8 mouse cellular contexts compared by ENCODE assay signal in the genomic region with DNA sequence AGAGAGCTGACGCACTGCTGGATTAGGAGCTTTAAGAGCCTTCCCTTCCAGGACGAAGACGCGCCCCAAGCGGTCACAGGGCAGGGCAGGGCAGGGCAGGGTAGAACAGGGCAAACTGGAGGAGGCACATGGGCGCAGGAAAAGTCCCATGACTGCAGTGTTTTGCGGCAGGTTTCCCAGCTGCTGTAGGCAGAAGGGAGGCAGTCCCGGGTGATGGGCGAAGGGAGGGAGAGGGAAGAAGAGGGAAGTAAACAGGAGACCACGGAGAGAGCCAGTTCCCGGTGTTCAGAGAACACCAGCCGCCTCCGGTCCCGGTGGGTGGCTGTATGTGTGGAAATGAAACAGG. TPM values are rescaled to one million over a fixed set of nuclear protein-coding genes. Genes with fewer than 3 reads are reported as not detected.
A peak's percentile ranks its signal among the peaks of the same experiment; 100 is the strongest.
DNase-seq lines count a peak whose midpoint lies in the region; ATAC-seq and TF ChIP-seq lines count a peak whose summit lies in the region.

No protein-coding gene starts in this region.

- H3K4me1 ChIP-seq in hindbrain, postnatal 0 days (ENCODE audit: insufficient read depth, low read length), result peaks cover 31% of the 10 kb centered on the region

- DNase-seq in adrenal gland, postnatal 10 days, result peak; percentile 85
- peak; percentile 52 for DNase-seq in embryo, embryonic 10.5 days (ENCODE audit: low spot score)
- DNase-seq in gastrocnemius, postnatal 25 days, result peak; percentile 94
- DNase-seq in hindbrain, postnatal 0 days (ENCODE audit: low spot score), result peak; percentile 40
- DNase-seq in left cerebral cortex, adult 9 months (ENCODE audit: low spot score in 2 of 2), result peak; percentile 84 to 89
- DNase-seq in right cerebral cortex, postnatal 25 days, result peak; percentile 85

- peak; percentile 45 for ATAC-seq in hindbrain, postnatal 0 days
- ATAC-seq in megakaryocyte, adult 5-6 weeks (ENCODE audit: poor library complexity, severe bottlenecking), result peak; percentile 29
- no peak for ATAC-seq in inflammation-experienced regulatory T-cells, adult 6 months

- H3K36me3 ChIP-seq in hindbrain, postnatal 0 days (ENCODE audit: insufficient read depth, low read length), result no peaks in the 10 kb centered on the region

- H3K27me3 ChIP-seq in hindbrain, postnatal 0 days (ENCODE audit: insufficient read depth, low read length), result peaks cover 7% of the 10 kb centered on the region; the same call in 1 of the 2 replicates

- no peaks in the 10 kb centered on the region for H3K9me3 ChIP-seq in hindbrain, postnatal 0 days (ENCODE audit: low read length)

- peak; percentile 53 for TF ChIP-seq CTCF in hindbrain, postnatal 0 days (IDR thresholded peaks at IDR 0.05; ENCODE audit: low read depth)

- H3K9ac ChIP-seq in hindbrain, postnatal 0 days (replicated peaks; ENCODE audit: low read length), result peak overlapping the region; percentile 43; the same call in 1 of the 2 replicates

- peak overlapping the region; percentile 39 for H3K4me3 ChIP-seq in hindbrain, postnatal 0 days (ENCODE audit: low read length)

- H3K27ac ChIP-seq in hindbrain, postnatal 0 days, result peak overlapping the region; percentile 48

- H3K4me2 ChIP-seq in hindbrain, postnatal 0 days (ENCODE audit: low read depth, low read length), result peak overlapping the region; percentile 68

- WGBS in hindbrain, postnatal 0 days, result 3% methylated on average over 14 of the region's 14 CpGs

RNA-seq across cellular contexts. Expression of gene Klf9, which starts 7.0 kb away (rescaled TPM):
- 100 to 1,000 TPM in 1 of 2 experiments, 10 to 100 TPM in 1; 61.3 to 109 TPM for total RNA-seq in adrenal gland, postnatal 10 days (2021)
- total RNA-seq in gastrocnemius, postnatal 25 days (2021), result 100 to 1,000 TPM in 1 of 2 experiments, 10 to 100 TPM in 1; 98.1 to 101 TPM
- 19.1 and 20.1 TPM in 2 replicates for total RNA-seq in hindbrain, postnatal 0 days (2014; rRNA removed)
- 9.5 and 10.5 TPM in 2 replicates for polyA plus RNA-seq in hindbrain, postnatal 0 days (2015; fragmentation: Nextera tagmentation; extraction: Ambion mirVana)
- 7.0 and 9.4 TPM in 2 replicates for total RNA-seq in megakaryocyte, adult 5-6 weeks (2015)
- 5.4 and 6.2 TPM in 2 replicates for total RNA-seq in megakaryocyte, adult 5-6 weeks (2017)
- 1 to 10 TPM; 1.1 to 4.4 (median 4.2) TPM for polyA plus RNA-seq in inflammation-experienced regulatory T-cells, adult 6 months (2017; shearing (Covaris generic))

Comparison
In these comparisons a context has a peak if more than half of its experiments do, and no peak if none do; other contexts are left out.
1. DNase-seq: peak in every context shown above with its lines; median percentile 94 in gastrocnemius, postnatal 25 days; 86 in left cerebral cortex, adult 9 months; 85 in adrenal gland, postnatal 10 days; 85 in right cerebral cortex, postnatal 25 days; 52 in embryo, embryonic 10.5 days; 40 in hindbrain, postnatal 0 days.